Mouse (Mus musculus) lung, postnatal 36 days (tissue): ENCODE data around the gene Itga8.

ENCODE experiments used
- DNase-seq: peaks from one replicate; pipeline ENCODE4 v3.0.0; 2022; ENCODE audit warnings: mixed read lengths

Itga8 gene

DNA sequence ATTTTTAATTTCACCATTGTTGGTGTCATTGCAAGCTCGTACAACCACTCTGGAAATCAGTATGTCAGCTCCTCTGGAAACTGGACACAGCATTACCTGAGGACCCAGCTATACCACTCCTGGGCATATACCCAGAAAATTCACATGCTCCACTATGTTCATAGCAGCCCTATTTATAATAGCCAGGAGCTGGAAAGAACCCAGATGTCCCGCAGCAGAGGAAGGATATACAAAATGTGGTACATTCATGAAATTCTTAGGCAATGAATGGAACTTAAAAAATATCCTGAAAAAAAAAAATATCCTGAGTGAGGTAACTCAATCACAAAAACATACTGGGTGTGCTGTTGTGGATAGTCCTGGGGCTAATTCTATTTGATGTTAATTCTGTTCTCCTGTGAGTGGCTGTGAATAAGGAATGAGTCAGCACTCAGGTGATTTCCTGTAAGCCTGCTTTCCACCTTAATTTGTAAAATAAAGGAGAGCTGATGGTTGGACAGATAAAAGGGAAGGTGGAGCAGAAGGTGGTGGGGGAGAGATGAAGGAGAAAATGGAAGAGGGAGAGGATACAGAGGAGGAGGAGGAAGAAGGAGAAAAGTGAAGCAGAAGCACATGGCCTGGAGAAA lies 224.3 kb downstream of the Itga8 start:
- DNase-seq = no peak

DNA sequence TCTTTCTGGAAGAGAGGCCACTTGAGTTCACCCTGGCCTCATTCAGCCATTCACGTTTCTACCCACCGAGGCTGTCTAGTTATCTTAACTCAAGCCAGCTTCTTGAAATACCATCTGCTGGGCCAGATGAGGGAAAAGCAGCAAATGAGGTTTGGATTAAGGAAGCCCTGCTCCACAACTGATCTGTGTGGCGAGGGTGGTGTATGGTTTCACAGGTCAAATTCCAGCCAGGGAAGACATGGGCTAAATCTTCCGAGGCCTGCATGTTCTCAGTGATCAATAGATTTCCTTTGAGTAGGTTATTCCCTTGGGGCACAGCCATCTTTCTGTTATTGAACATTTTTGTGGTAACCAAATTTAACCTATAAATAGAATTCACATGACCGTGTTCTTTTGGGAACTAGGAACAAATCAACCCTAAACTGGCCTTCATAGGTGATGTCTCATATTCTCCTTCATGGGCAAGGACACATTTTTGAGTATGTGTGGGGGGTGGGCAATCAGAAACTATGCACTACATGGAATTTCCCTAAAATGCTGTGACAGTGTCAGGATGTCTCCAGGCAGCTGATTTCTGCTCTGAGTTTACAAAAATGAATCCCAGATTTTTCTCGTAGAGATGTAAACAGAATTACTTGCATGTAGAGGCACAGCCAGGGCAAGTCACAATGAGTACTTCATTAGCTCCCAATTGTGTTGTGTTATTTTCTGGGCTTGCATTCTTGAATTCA lies 235.9 kb downstream of the Itga8 start:
- DNase-seq = peak; percentile 12

DNA sequence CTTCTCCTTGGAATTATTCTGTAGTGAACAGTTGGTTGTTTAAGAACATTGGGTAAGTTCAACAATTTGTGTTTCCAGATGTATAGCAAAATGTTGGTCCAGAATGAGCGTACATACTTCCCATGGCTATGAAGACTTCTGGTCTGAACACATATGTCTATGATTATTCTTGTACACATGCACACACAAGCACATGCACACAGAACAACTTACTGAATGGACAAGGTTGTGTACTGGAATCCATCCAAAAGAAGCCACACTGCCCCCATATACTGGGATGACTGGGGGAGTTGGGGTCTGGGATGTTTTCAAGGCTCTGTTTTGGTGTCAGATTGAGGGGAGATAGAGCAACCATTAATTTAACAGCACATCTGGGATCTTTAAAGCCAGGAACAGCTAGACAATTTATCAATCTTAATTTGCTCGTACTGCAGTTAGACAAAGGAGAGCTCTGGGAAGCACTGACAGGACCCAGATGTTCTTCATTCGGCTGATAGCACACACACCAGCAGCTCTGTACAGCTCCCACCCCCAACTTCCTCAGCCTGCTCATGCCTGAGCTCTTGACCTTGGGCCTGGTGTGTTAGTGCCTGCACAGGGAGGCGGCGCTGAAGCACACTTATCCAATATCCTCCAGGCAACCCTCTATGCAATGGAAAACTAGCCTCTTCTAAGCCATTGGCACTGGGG lies 241.5 kb downstream of the Itga8 start:
- peak; percentile 64 for DNase-seq
